Mouse (Mus musculus) lung, adult 2 months (tissue): ENCODE measurements around the gene Stx2. TPM values are rescaled to one million over a fixed set of nuclear protein-coding genes. Genes with fewer than 3 reads are reported as not detected.
"Not testable (repeated sequence)": the region's sequence is repeated elsewhere in the genome, so short reads cannot be mapped to it uniquely, and the experiment has no call there.

Experiments used
- DNase-seq: peaks from one replicate; pipeline ENCODE4 v3.0.0; 2022
- H3K4me1 ChIP-seq: fragments of 200-500 bp; 2 replicates; pipeline ENCODE4 v1.6.1; 2011; ENCODE audit warnings: low read length; ENCODE audit not compliant: control insufficient read depth, insufficient read depth
- H3K4me3 ChIP-seq: fragments of 200-500 bp; replicated peaks from 2 replicates; pipeline ENCODE3; 2011; ENCODE audit warnings: low read depth, mild to moderate bottlenecking, control low read depth, low read length; ENCODE audit errors: extremely low read depth
- CTCF ChIP-seq: fragments of 200-500 bp; IDR thresholded peaks from 2 replicates; pipeline ENCODE4 v1.5.1; 2011; ENCODE audit warnings: mild to moderate bottlenecking, low read length, control low read depth; ENCODE audit not compliant: insufficient read depth
- POLR2A ChIP-seq: fragments of 200-500 bp; IDR thresholded peaks from 2 replicates; pipeline ENCODE4 v1.6.1; 2011; ENCODE audit warnings: low read depth, mild to moderate bottlenecking, control low read depth, low read length, borderline replicate concordance; ENCODE audit errors: extremely low read depth
- WGBS: fragments of 180-500 bp; shearing (Covaris S2); methylation state at CpG from one replicate; pipeline ENCODE4 v1.1.7; 2018; 5-methylcytosine and 5-hydroxymethylcytosine counted together
- polyA plus RNA-seq: library from polyadenylated mRNA; depleted of rRNA; stranded (reverse); fragments of >200 nt; gene quantifications from 2 replicates; pipeline ENCODE4 v1.2.3, GENCODE M21; 2012; rRNA removed

The Stx2 gene
- polyA plus RNA-seq, 1 experiment: 26.9 TPM

DNA sequence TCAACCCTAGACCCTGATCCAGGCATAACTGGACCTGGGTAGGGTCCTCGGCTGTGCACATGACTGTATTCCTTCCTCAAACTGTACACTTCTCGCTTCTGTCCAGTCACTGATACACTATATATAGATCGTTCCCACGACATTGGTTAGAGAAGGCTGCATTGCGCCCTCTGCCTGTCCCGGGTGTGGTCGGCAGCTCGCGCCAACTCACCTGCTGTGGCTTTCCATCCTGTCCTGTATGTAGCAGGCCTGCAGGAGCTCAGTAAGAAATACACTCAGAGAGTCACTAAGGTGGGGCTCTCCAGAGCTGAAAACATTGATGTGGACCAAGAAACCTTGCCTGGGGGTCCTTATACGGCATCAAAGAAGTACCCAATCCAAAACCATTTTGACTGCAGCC lies 37.5 kb downstream of the Stx2 start:
- WGBS: 64% methylated on average over 10 of the region's 10 CpGs
- no peak for TF ChIP-seq CTCF
- no peak for TF ChIP-seq POLR2A
- Histone ChIP-seq H3K4me3 (no peak overlapping the region), H3K4me1 (no peaks in the 10 kb centered on the region)
- no peak for DNase-seq

DNA sequence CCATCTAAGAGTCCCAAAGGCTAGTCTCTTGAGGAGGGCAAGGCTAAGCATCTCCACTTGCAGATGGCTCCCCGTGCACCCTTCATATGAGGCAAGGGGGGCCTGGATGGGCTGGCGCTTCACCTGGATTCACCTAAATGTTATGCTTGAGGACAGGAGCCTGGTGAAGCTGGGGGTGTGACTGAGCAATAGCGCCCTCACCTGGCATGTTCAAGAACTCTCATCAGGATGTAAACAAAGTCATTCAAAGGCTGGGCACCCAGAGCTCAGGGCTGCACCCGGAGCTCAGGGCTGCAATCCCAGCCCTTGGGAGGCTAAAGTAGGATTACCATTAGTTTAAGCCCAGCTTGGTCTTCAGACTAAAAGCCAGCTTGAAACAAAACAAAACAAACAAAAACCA lies 44.0 kb downstream of the Stx2 start:
- no peak for TF ChIP-seq POLR2A
- TF ChIP-seq CTCF: no peak
- DNase-seq: no peak
- no peaks in the 10 kb centered on the region for H3K4me1 ChIP-seq
- no peak overlapping the region for H3K4me3 ChIP-seq
- 56% methylated on average over 4 of the region's 4 CpGs for WGBS

DNA sequence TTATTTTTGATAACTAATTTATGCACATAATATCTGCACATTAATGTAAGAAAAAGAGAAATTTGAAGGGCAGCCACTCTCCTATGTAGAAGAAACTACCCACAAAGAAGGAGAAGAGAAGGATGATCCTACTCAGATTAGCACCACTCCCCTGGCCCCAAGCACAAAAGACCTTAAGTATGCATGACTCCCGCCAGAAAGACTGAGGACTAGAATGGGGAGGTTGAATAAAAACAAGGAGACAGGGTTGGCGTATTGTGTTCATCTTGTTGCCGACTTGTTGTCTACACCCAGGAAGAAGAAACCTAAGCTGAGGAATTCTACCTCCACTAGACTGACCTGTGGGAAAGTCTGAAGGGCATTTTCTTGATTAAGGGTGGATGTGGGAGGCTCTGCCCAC lies 49.5 kb downstream of the Stx2 start:
- TF ChIP-seq CTCF (no peak), POLR2A (no peak)
- Histone ChIP-seq H3K4me3 (no peak overlapping the region), H3K4me1 (no peaks in the 10 kb centered on the region)
- WGBS: 89% methylated on average over 3 of the region's 3 CpGs
- DNase-seq: no peak

DNA sequence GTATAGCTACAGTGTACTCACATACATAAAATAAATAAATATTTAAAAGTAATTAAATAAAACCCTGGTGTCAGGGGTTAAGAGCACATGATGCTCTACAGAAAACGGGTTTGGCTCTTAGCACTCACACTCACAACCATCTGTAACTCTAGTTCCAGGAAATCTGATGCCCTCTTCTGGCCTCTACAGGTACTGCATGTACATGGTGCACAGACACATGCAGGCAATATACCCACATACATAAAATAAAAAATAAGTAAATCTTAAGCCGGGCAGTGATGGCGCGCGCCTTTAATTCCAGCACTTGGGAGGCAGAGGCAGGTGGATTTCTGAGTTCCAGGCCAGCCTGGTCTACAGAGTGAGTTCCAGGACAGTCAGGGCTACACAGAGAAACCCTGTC lies 54.0 kb downstream of the Stx2 start:
- DNase-seq, H3K4me3 ChIP-seq, H3K4me1 ChIP-seq: not testable (repeated sequence)
- 91% methylated on average over 5 of the region's 5 CpGs for WGBS

DNA sequence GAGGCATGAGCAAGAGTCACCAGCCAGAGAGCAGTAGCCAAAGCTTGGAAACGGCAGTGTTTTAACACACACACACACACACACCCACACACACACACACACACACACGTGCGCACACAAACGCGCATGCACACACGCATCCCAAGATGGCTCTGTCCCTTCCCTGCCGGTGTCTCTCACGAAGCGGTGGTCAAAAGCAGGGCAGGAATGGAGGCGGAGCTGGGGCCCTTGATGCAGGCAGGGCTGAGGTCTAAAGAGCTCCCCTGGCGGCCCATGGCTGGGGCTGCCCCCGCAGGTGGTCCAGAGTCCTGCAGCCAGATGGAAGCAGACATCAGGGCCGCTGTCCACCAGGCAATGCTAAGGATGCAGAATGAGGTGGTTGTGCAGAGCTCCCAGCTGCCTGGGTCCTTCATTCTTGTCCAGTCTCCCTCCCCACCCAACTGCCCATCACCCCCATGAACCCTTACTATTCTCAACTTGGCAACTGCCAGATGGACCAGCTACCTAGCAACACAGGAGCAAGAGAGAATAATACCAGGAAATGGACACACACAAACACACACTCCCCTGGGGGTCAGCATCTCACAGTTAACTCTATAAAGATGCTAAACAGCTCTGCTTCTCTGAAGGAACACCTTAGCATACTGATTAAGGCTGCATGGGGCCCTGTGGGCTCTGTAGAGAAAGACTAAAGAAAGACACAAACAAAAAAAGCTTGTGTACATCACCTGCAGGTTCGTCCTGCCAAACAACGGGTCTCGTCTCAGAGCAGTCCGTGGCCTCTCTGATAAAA lies 54.9 kb downstream of the Stx2 start, which contains the start of gene Rimbp2:
TSS of gene Rimbp2 (minus strand) at position 209 of the 793 bp plus-strand sequence.
- H3K4me1 ChIP-seq: no peaks in the 10 kb centered on the region
- no peak within 1 kb of the TSS for H3K4me3 ChIP-seq
- no peak for TF ChIP-seq CTCF
- no peak for TF ChIP-seq POLR2A
- DNase-seq: no peak
- WGBS: 13% methylated on average over 17 of the region's 17 CpGs

DNA sequence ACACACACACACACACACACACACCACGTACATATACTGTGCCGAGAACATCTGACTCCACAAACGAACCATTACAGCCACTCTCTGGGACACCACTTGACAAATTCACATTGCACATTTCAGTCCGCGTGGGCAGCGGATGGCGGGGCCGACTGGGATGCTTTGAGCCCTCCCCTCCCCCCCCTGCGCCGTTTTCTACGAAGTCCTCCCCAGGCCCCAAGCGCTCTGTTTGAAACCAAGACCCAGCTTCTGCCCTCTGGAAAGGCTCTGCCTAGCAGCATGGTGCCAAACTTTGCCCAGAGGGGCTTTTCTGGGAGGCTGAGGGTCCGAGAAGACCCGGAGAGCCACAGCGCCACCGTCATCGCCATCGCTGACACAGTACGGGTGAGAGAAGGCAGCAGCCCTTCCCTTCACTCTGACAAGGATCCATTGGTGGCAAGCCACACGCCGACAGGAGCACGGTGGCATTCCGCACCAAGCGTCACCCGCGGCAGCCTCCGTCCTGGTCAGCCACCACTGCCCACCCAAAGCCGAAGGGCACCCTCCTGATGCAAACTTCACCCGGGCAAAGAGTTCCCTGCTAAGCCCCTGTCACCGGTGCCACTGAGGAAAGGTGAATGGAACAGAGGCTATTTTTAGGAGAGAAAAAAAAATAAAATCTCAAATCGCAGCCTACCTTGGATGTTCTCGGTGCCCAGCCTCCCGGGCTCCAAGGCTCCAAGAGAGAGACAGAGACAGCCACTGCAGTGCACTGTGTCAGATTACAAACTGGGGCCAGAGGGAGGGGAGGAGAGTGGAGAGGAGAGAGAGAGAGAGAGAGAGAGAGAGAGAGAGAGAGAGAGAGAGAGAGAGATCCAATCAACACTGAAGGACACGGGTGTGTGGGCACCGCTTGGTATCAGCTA lies 55.8 kb downstream of the Stx2 start:
- no peak overlapping the region for H3K4me3 ChIP-seq
- DNase-seq: no peak
- WGBS: 3% methylated on average over 35 of the region's 35 CpGs

DNA sequence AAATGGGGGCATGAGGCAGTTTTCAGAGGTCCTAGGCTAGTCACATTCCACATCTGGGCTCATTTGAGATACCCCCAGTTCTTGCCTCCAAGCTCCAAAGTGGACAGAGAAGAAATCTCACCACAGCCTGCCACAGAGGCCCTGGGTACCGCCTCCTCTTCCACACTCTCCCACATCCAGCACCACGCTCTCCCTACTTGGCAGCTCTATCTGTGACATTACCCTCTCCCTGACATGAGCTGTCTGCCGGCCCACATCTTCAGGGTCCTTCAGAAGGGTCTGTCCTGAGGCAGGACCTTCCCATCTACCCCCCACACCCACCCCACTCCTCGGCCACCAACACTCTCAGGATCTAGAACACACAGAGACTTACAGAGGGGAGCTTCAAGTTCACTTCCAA lies 56.9 kb downstream of the Stx2 start:
- WGBS: 32% methylated on average over 4 of the region's 4 CpGs
- H3K4me1 ChIP-seq: no peaks in the 10 kb centered on the region

More for the DNA sequence above, 55.8 kb downstream of the Stx2 start:
- no peaks in the 10 kb centered on the region for H3K4me1 ChIP-seq
- TF ChIP-seq POLR2A (no peak), CTCF (no peak)

DNA sequence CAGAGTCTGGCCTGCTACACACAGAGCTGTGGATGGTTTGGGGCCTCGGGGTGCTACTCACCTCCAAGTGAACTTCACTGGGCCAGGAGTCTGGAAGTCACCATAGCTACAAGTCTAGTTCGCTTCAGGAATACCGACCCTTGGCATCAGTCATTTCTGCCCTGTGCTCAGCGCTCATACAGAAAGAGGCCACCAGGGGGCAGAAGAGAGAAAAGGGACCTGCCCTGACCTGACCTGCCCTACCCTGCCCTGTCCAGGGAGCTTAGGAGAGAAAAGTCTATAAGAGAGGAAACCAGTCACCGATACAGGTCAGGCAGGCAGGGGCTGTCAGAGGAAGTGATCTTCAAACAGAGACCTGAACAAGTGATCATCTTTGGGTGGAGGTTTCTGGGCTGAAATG lies 61.3 kb downstream of the Stx2 start:
- WGBS: 78% methylated on average over 5 of the region's 5 CpGs
- no peaks in the 10 kb centered on the region for H3K4me1 ChIP-seq
- H3K4me3 ChIP-seq: no peak overlapping the region
- TF ChIP-seq POLR2A (no peak), CTCF (peak; percentile 56)
- peak; percentile 20 for DNase-seq

More for the DNA sequence above, 56.9 kb downstream of the Stx2 start:
- no peak overlapping the region for H3K4me3 ChIP-seq
- TF ChIP-seq POLR2A: no peak
- TF ChIP-seq CTCF: no peak
- no peak for DNase-seq

DNA sequence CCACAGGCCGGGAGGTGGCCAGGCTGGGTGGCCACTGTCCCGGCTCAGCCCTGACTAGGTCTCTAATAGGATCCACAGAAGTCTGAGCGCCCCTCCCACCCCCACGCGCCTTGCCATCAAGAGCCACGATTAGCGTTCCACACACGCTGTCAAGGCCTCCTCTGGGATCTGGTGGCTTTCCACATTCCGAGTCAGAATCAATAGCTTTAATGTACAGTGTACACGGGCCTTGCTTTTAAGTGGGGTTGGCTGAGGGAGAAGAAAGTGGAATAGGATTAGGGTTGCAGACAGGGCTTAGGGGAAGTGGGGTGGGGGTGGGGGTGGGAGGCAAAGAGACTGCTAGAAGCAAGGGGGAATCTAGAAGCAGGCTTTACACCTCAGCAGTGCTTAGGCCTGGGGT lies 67.9 kb downstream of the Stx2 start:
- WGBS: 76% methylated on average over 10 of the region's 10 CpGs
- no peak for DNase-seq
- no peak for TF ChIP-seq POLR2A
- TF ChIP-seq CTCF: no peak
- Histone ChIP-seq H3K4me1 (no peaks in the 10 kb centered on the region), H3K4me3 (no peak overlapping the region)

DNA sequence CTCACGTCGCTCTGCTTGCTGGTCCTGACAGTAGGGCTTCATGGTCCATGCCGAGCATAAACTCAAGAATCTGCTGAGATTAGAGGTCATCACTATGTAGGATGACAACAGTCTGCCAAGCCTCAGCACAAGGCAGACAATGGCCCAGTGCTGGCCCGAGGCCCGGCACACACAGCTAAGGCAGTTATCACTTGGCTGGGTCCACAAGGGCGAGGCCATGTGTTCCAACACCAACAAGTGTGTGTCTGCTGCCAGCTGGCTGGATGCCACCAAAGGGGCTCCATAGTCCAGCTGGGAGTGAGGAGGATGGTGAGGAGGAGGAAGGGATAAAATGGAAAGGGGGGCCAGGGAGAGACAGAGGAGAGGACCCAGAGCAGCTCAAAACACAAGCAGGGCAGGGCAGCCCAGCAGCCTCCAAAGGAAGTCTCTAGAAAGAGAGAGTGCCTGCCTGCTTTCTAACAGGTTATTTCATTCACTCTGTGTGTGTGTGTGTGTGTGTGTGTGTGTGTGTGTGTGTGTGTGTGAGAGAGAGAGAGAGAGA lies 72.9 kb downstream of the Stx2 start:
- Histone ChIP-seq H3K4me1 (no peaks in the 10 kb centered on the region), H3K4me3 (no peak overlapping the region)
- no peak for DNase-seq
- no peak for TF ChIP-seq CTCF
- no peak for TF ChIP-seq POLR2A
- WGBS: 48% methylated on average over 6 of the region's 6 CpGs

Other genes starting within 250 kb of the Stx2 start
- 0.06 and 0.17 TPM in 2 replicates for gene Rimbp2, start 55.1 kb downstream of the Stx2 start, polyA plus RNA-seq
- gene Ran, start 11.5 kb upstream of the Stx2 start, polyA plus RNA-seq: 35.5 and 43.2 TPM in 2 replicates
- 6.0 and 8.3 TPM in 2 replicates for gene Adgrd1, start 88.2 kb upstream of the Stx2 start, polyA plus RNA-seq